ENCODE assay signal across 8 mouse cellular contexts in the genomic region with DNA sequence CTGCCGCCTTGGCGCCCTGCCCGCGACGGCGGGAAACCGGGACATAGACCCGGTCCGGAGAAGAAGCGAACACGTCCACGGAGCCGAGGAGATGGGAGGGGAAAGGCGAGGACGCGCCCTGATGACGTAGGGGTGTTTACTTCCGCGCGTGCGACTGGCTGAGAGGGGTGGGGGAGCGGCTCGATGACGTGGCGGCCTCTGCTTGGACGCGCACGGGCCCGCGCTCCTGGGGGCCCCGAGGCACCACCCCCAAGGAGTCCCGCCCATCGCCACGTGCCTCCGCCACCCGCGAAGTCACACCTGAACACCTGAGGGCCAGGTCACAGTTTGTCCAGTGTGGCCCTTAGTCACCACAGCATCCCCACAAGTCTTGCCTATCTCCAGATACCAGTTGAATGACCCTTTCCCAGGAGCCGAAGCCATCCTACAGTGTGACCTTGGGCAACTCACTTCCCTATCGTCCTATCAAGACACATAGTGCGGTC. TPM values are rescaled to one million over a fixed set of nuclear protein-coding genes. Genes with fewer than 3 reads are reported as not detected.
A peak's percentile ranks its signal among the peaks of the same experiment; 100 is the strongest.
DNase-seq lines count a peak whose midpoint lies in the region; ATAC-seq and TF ChIP-seq lines count a peak whose summit lies in the region.

A gene (minus strand): TSS at position 242 of the 485 bp plus-strand sequence.

- TF ChIP-seq CTCF in heart, adult 2 months (IDR thresholded peaks at IDR 0.05) = no peak

- no peaks in the 10 kb centered on the region for H3K9me3 ChIP-seq in embryonic facial prominence, embryonic 13.5 days
- H3K9me3 ChIP-seq in limb, embryonic 13.5 days = no peaks in the 10 kb centered on the region
- H3K9me3 ChIP-seq in midbrain, embryonic 16.5 days (replicated peaks; ENCODE audit: control insufficient read depth, low read length, poor library complexity, severe bottlenecking) = no peaks in the 10 kb centered on the region

- H3K4me2 ChIP-seq in embryonic facial prominence, embryonic 13.5 days = peak within 1 kb of the TSS; percentile 75
- H3K4me2 ChIP-seq in limb, embryonic 13.5 days (replicated peaks) = peak within 1 kb of the TSS; percentile 69
- H3K4me2 ChIP-seq in midbrain, embryonic 16.5 days (ENCODE audit: low read length) = peak within 1 kb of the TSS; percentile 77

- H3K27ac ChIP-seq in embryonic facial prominence, embryonic 13.5 days = peak within 1 kb of the TSS; percentile 77
- H3K27ac ChIP-seq in heart, adult 2 months = peak within 1 kb of the TSS; percentile 86
- peak within 1 kb of the TSS; percentile 82 for H3K27ac ChIP-seq in limb, embryonic 13.5 days
- peak within 1 kb of the TSS; percentile 76 for H3K27ac ChIP-seq in midbrain, embryonic 16.5 days (ENCODE audit: low read length)

- H3K9ac ChIP-seq in embryonic facial prominence, embryonic 13.5 days = peak within 1 kb of the TSS; percentile 82
- peak within 1 kb of the TSS; percentile 76 for H3K9ac ChIP-seq in heart, adult 2 months (ENCODE audit: low read depth, low read length)
- peak within 1 kb of the TSS; percentile 76 for H3K9ac ChIP-seq in limb, embryonic 13.5 days
- H3K9ac ChIP-seq in midbrain, embryonic 16.5 days (ENCODE audit: low read depth, low read length) = peak within 1 kb of the TSS; percentile 70

- peaks cover 10% of the 10 kb centered on the region; the same call in 1 of the 2 replicates for H3K4me1 ChIP-seq in embryonic facial prominence, embryonic 13.5 days
- H3K4me1 ChIP-seq in heart, adult 2 months (ENCODE audit: control insufficient read depth, insufficient read depth, low read length) = peaks cover 2% of the 10 kb centered on the region
- H3K4me1 ChIP-seq in limb, embryonic 13.5 days = no peaks in the 10 kb centered on the region; the same call in 1 of the 2 replicates
- H3K4me1 ChIP-seq in midbrain, embryonic 16.5 days (ENCODE audit: control insufficient read depth, insufficient read depth, low read length) = peaks cover 7% of the 10 kb centered on the region; the same call in 1 of the 2 replicates

- 5% methylated on average over 38 of the region's 40 CpGs for WGBS in embryonic facial prominence, embryonic 13.5 days
- WGBS in heart, adult 2 months = 3% methylated on average over 40 of the region's 40 CpGs
- 6% methylated on average over 40 of the region's 40 CpGs for WGBS in limb, embryonic 13.5 days
- WGBS in midbrain, embryonic 16.5 days = 6% methylated on average over 37 of the region's 40 CpGs

- H3K4me3 ChIP-seq in embryonic facial prominence, embryonic 13.5 days = peak within 1 kb of the TSS; percentile 96
- peak within 1 kb of the TSS; percentile 87 for H3K4me3 ChIP-seq in heart, adult 2 months
- peak within 1 kb of the TSS; percentile 95 for H3K4me3 ChIP-seq in limb, embryonic 13.5 days
- H3K4me3 ChIP-seq in midbrain, embryonic 16.5 days (ENCODE audit: low read depth, low read length) = peak within 1 kb of the TSS; percentile 89

- intact Hi-C loops in heart, adult 2 months (cut with DNase I) = loop anchor here (2.0 kb wide), 1 partner anchor 51 kb away; a partner anchor contains a TSS

- TF ChIP-seq POLR2A in heart, adult 2 months (IDR thresholded peaks at IDR 0.05; ENCODE audit: insufficient read depth, low read depth, low read length) = peak; percentile 78

- peak; percentile 28 for DNase-seq in 3134 (ENCODE audit: extremely low read depth, insufficient read length, low spot score)
- peak; percentile 95 to 96 for DNase-seq in adrenal gland, postnatal 36 days
- DNase-seq in heart, adult 2 months = peak; percentile 91 to 92
- DNase-seq in kidney, adult 8-10 months = peak; percentile 91
- peak; percentile 84 to 95 for DNase-seq in spleen, postnatal 10 days (ENCODE audit: low spot score in 2 of 2)

- peaks cover 15% of the 10 kb centered on the region for H3K36me3 ChIP-seq in embryonic facial prominence, embryonic 13.5 days
- peaks cover 5% of the 10 kb centered on the region; the same call in 1 of the 2 replicates for H3K36me3 ChIP-seq in heart, adult 2 months (ENCODE audit: control insufficient read depth, insufficient read depth, low read length)
- peaks cover 17% of the 10 kb centered on the region for H3K36me3 ChIP-seq in limb, embryonic 13.5 days
- H3K36me3 ChIP-seq in midbrain, embryonic 16.5 days (ENCODE audit: control insufficient read depth, insufficient read depth, low read length) = peaks cover 7% of the 10 kb centered on the region; the same call in 1 of the 2 replicates

- TF ChIP-seq EP300 in heart, adult 2 months (IDR thresholded peaks at IDR 0.05; ENCODE audit: insufficient read depth, low read depth, low read length) = peak; percentile 65; the same call in 1 of the 2 replicates

- H3K79me2 ChIP-seq in heart, adult 2 months (replicated peaks; ENCODE audit: control insufficient read depth, insufficient read depth, low read length) = no peaks in the 10 kb centered on the region

- peak; percentile 86 for ATAC-seq in embryonic facial prominence, embryonic 13.5 days (ENCODE audit: insufficient number of reproducible peaks, insufficient read depth, low FRiP score, low TSS enrichment, low read depth)
- ATAC-seq in limb, embryonic 13.5 days (ENCODE audit: low FRiP score, low read depth) = peak; percentile 96
- ATAC-seq in midbrain, embryonic 16.5 days = peak; percentile 96

- H3K27me3 ChIP-seq in embryonic facial prominence, embryonic 13.5 days = no peaks in the 10 kb centered on the region
- H3K27me3 ChIP-seq in heart, adult 2 months (ENCODE audit: control insufficient read depth, insufficient read depth, low read length) = no peaks in the 10 kb centered on the region
- no peaks in the 10 kb centered on the region for H3K27me3 ChIP-seq in limb, embryonic 13.5 days
- no peaks in the 10 kb centered on the region for H3K27me3 ChIP-seq in midbrain, embryonic 16.5 days (ENCODE audit: control insufficient read depth, insufficient read depth, low read depth, low read length)

RNA-seq across cellular contexts. Expression of the gene that starts here (rescaled TPM):
- total RNA-seq in adrenal gland, postnatal 36 days (2021) = 10 to 100 TPM; 29.6 to 38.3 TPM
- 27.0 and 27.7 TPM in 2 replicates for polyA plus RNA-seq in embryonic facial prominence, embryonic 13.5 days (2015; fragmentation: Nextera tagmentation; extraction: Ambion mirVana)
- 10 to 100 TPM; 13.8 to 18.1 TPM for total RNA-seq in heart, adult 2 months (2021)
- polyA plus RNA-seq in heart, adult 2 months (2012; rRNA removed) = 3.6 and 6.0 TPM in 2 replicates
- polyA plus RNA-seq in limb, embryonic 13.5 days (2015; fragmentation: Nextera tagmentation; extraction: Ambion mirVana) = 30.0 and 30.2 TPM in 2 replicates
- polyA plus RNA-seq in midbrain, embryonic 16.5 days (2015; fragmentation: Nextera tagmentation; extraction: Ambion mirVana) = 19.6 and 21.5 TPM in 2 replicates

Comparison
In these comparisons a context has a peak if more than half of its experiments do, and no peak if none do; other contexts are left out.
1. Peak in every context shown above with its lines: DNase-seq, ATAC-seq, H3K4me3 ChIP-seq and H3K27ac ChIP-seq.
2. DNase-seq: peak in every context shown above with its lines; median percentile 96 in adrenal gland, postnatal 36 days; 92 in heart, adult 2 months; 91 in kidney, adult 8-10 months; 90 in spleen, postnatal 10 days; 28 in 3134.